Mouse (Mus musculus): ENCODE measurements at regions not wholly inside any gene's neighbourhood (a gene's known extent, or its start where the extent isn't known, plus 50 kb on each side); places are given as distances from the start of the nearest gene placed in this dataset.

- TF ChIP-seq CTCF (IDR thresholded peaks at IDR 0.05; ENCODE audit: control insufficient read depth, insufficient read depth, insufficient read length), result no peak
- TF ChIP-seq USF1 (IDR thresholded peaks at IDR 0.05; ENCODE audit: low read depth), result no peak
- no peak for TF ChIP-seq FOSL1 (IDR thresholded peaks at IDR 0.05; ENCODE audit: insufficient read depth, low read length, poor library complexity, severe bottlenecking)
- no peak for TF ChIP-seq CEBPB (IDR thresholded peaks at IDR 0.05; ENCODE audit: low read depth)
These were observed 428.2 kb downstream of the Arl6ip6 start for GRCm38 (mm10) chr2:53619681-53620080.

Measured in C2C12 (cell line).